Mouse (Mus musculus) hindbrain, embryonic 13.5 days (tissue): Measurements from ENCODE around the gene Fam129b. TPM values are rescaled to one million over a fixed set of nuclear protein-coding genes. Genes with fewer than 3 reads are reported as not detected.

Experiments used
- ATAC-seq: fragments of 200-750 bp; cut with Nextera tagmentation; 2 replicates; pipeline ENCODE4 v1.8.0; 2017; ENCODE audit warnings: moderate TSS enrichment; ENCODE audit not compliant: low FRiP score
- H3K27ac ChIP-seq: fragments of 300-500 bp; sonication (generic); 2 replicates; pipeline ENCODE4 v1.5.1; 2015; ENCODE audit warnings: inconsistent platforms, mild to moderate bottlenecking, moderate library complexity
- H3K27me3 ChIP-seq: fragments of 300-500 bp; sonication (generic); 2 replicates; pipeline ENCODE4 v1.6.1; 2015; ENCODE audit warnings: mild to moderate bottlenecking, inconsistent platforms
- H3K36me3 ChIP-seq: fragments of 300-500 bp; sonication (generic); 2 replicates; pipeline ENCODE4 v1.6.1; 2015; ENCODE audit warnings: mild to moderate bottlenecking, inconsistent platforms
- H3K4me1 ChIP-seq: fragments of 300-500 bp; sonication (generic); replicated peaks from 2 replicates; pipeline ENCODE4 v1.6.1; 2015; ENCODE audit warnings: inconsistent platforms
- H3K4me2 ChIP-seq: fragments of 300-500 bp; sonication (generic); 2 replicates; pipeline ENCODE4 v1.6.1; 2015; ENCODE audit warnings: inconsistent platforms, mild to moderate bottlenecking, moderate library complexity
- H3K4me3 ChIP-seq: fragments of 300-500 bp; sonication (generic); 2 replicates; pipeline ENCODE4 v1.5.1; 2015; ENCODE audit warnings: mild to moderate bottlenecking, inconsistent platforms
- H3K9ac ChIP-seq: fragments of 300-500 bp; sonication (generic); 2 replicates; pipeline ENCODE4 v1.6.1; 2015; ENCODE audit warnings: mild to moderate bottlenecking, inconsistent platforms
- H3K9me3 ChIP-seq: fragments of 300-500 bp; sonication (generic); 2 replicates; pipeline ENCODE4 v1.6.1; 2016; ENCODE audit warnings: inconsistent platforms
- WGBS: fragments of 180-500 bp; shearing (Covaris S2); methylation state at CpG from one replicate; pipeline ENCODE4 v1.1.7; 2015; 5-methylcytosine and 5-hydroxymethylcytosine counted together
- polyA plus RNA-seq: library from polyadenylated mRNA; unstranded; fragments of >200 nt; fragmentation: Nextera tagmentation; extraction: Ambion mirVana; gene quantifications from 2 replicates; pipeline ENCODE4 v1.2.1, GENCODE M21; 2015

Gene Fam129b
- polyA plus RNA-seq, 1 experiment from 2014 or later = 31.6 TPM

- Histone ChIP-seq H3K9ac (peak overlapping the region; percentile 91; the same call in 1 of the 2 replicates), H3K36me3 (peaks cover 29% of the 10 kb centered on the region), H3K4me2 (no peak overlapping the region), H3K9me3 (no peaks in the 10 kb centered on the region), H3K4me3 (peak overlapping the region; percentile 5; the same call in 1 of the 2 replicates), H3K27me3 (no peaks in the 10 kb centered on the region), H3K27ac (no peak overlapping the region), H3K4me1 (peaks cover 64% of the 10 kb centered on the region)
- WGBS = 71% methylated on average over 1 of the region's 1 CpGs
- no peak for ATAC-seq
Observed at GRCm38 (mm10) chr2:32963981-32964380, 88.1 kb downstream of the Fam129b start.

DNA sequence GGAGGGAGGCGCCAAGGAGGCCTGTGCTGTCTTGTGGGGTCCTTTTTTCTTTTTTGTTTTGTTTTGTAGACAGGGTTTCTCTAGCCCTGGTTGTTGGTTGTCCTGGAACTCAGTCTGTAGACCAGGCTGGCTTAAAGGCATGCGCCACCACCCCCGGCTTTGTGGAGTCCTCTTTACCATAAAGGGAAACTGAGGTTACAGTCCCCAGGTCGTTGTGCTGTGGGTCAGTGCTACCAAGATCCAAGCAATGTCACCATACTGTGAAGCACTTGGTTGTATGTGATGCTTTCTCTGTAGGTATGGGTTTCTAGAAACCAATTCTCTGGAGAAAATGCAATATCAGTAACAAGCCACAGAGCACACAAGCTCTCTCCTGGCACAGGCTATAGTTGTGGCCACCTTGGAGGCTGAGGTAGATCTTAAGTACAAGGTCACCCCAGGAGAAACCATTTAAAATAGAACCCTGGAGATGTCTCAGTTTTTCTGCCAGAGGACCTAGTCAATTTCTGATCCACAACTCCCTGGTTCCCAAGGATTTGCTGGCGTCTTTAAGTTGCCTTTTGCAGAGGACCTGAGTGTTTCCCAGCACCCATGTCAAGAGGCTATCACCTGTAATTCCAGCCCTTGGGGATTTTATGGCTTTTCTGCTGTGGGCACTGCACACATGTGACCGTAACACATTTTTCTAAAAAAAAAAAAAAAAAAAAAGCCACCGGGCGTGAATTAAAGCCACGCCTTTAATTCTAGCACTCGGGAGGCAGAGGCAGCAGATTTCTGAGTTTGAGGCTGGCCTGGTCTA, 88.9 kb downstream of the Fam129b start:
- Histone ChIP-seq H3K4me1 (peaks cover 63% of the 10 kb centered on the region), H3K9ac (no peak overlapping the region), H3K36me3 (peaks cover 22% of the 10 kb centered on the region), H3K4me3 (no peak overlapping the region), H3K27me3 (no peaks in the 10 kb centered on the region), H3K4me2 (no peak overlapping the region), H3K27ac (no peak overlapping the region), H3K9me3 (no peaks in the 10 kb centered on the region)
- 30% methylated on average over 10 of the region's 10 CpGs for WGBS
- no peak for ATAC-seq

- H3K4me1 ChIP-seq = peaks cover 58% of the 10 kb centered on the region
- H3K4me3 ChIP-seq = no peak overlapping the region
- no peaks in the 10 kb centered on the region for H3K9me3 ChIP-seq
- H3K9ac ChIP-seq = no peak overlapping the region
- no peak overlapping the region for H3K4me2 ChIP-seq
- no peak overlapping the region for H3K27ac ChIP-seq
- peaks cover 22% of the 10 kb centered on the region for H3K36me3 ChIP-seq
- no peaks in the 10 kb centered on the region for H3K27me3 ChIP-seq
- 19% methylated on average over 7 of the region's 7 CpGs for WGBS
- ATAC-seq = no peak
Observed at GRCm38 (mm10) chr2:32965511-32966183, 89.7 kb downstream of the Fam129b start.

- Histone ChIP-seq H3K4me1 (peaks cover 54% of the 10 kb centered on the region), H3K27me3 (no peaks in the 10 kb centered on the region), H3K4me2 (peak overlapping the region; percentile 91), H3K36me3 (peaks cover 22% of the 10 kb centered on the region), H3K27ac (peak overlapping the region; percentile 93), H3K9me3 (no peaks in the 10 kb centered on the region), H3K9ac (peak overlapping the region; percentile 76), H3K4me3 (peak overlapping the region; percentile 55)
- ATAC-seq = no peak
- WGBS = 14% methylated on average over 13 of the region's 13 CpGs
Observed at GRCm38 (mm10) chr2:32966184-32966688, 90.3 kb downstream of the Fam129b start.

DNA sequence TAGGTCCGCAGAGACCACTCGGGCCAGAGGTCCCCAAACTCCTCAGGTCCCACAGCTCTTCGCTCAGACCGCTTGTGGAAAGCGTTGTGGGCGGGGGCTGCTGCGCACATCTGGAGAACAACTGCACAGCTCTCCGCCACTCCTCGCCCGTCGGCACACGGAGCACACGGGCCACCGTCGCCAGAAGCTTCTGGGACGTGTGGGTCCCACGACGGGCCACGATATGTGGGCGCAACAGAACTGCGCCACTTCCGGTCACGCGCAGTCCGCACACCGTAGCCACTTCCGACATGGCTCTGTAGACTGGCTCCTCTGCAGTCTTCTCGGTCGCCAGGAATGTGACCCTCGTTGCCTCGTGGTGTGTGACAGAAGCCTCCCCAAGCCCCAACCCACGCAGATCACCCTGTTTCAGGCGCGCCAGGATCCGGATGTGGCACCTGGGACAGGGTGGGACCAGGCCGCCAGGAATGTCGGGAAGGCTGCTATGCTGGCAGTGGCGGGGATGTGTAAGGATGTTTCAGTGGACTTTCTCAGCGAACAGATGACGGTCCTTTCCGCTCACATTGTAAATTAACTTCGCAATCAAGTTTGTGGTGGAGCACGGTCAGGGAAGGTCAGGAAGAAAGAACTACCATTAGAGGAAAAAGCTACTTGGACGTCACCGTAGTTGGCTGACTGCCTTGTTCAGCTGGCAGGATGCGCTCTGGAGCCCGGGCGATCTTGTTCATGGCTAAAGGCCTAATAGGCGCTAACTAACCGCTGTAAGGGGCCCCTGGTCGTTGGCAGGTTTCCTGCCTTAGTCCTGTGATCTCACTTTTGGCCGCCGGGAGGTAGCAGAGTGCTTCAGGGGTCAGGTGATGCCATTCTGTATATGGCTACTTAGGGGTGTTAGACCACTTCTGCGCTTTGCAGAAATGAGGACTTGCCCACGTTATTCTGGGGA, 91.0 kb downstream of the Fam129b start:
- no peaks in the 10 kb centered on the region for H3K27me3 ChIP-seq
- H3K4me2 ChIP-seq = peak overlapping the region; percentile 91
- ATAC-seq = peak; percentile 89
- peaks cover 55% of the 10 kb centered on the region for H3K4me1 ChIP-seq
- WGBS = under 1% methylated on average over 55 of the region's 55 CpGs
- peak overlapping the region; percentile 93 for H3K27ac ChIP-seq
- peaks cover 22% of the 10 kb centered on the region for H3K36me3 ChIP-seq
- H3K9me3 ChIP-seq = no peaks in the 10 kb centered on the region
- peak overlapping the region; percentile 76 for H3K9ac ChIP-seq
- peak overlapping the region; percentile 55 for H3K4me3 ChIP-seq

- H3K4me3 ChIP-seq = peak overlapping the region; percentile 55
- peak overlapping the region; percentile 76 for H3K9ac ChIP-seq
- H3K4me1 ChIP-seq = peaks cover 44% of the 10 kb centered on the region
- 0 out of 2 replicates have a peak, but pooled peaks have one; percentile 1 for ATAC-seq
- H3K27ac ChIP-seq = peak overlapping the region; percentile 93; the same call in 1 of the 2 replicates
- WGBS = 89% methylated on average over 9 of the region's 9 CpGs
- H3K36me3 ChIP-seq = peaks cover 25% of the 10 kb centered on the region
- H3K27me3 ChIP-seq = no peaks in the 10 kb centered on the region
- peak overlapping the region; percentile 91 for H3K4me2 ChIP-seq
- no peaks in the 10 kb centered on the region for H3K9me3 ChIP-seq
Observed at GRCm38 (mm10) chr2:32968024-32968614, 92.2 kb downstream of the Fam129b start.

DNA sequence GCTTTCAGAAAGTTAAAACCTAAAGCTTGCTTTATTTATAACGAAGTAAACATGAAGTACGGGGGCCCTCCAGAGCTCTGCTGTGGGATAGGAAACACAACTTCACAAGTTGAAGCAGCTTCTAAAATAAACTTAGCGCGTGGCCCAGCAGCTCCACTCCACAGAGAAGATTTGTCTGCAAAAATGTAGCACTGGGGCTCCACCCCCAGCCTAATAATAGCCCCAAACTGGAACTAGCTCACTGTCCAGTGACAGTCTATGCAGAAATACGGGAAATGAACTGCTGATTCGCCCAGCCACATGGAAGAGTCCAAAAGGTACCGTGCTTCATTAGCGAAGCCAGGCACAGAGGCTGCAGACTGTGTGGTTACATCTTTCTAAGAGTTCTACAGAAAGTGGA, 93.4 kb downstream of the Fam129b start:
- Histone ChIP-seq H3K27me3 (no peaks in the 10 kb centered on the region), H3K4me2 (no peak overlapping the region), H3K27ac (no peak overlapping the region), H3K4me1 (peaks cover 32% of the 10 kb centered on the region), H3K9ac (no peak overlapping the region), H3K9me3 (no peaks in the 10 kb centered on the region), H3K4me3 (no peak overlapping the region), H3K36me3 (peaks cover 25% of the 10 kb centered on the region)
- ATAC-seq = no peak
- WGBS = 88% methylated on average over 8 of the region's 8 CpGs

DNA sequence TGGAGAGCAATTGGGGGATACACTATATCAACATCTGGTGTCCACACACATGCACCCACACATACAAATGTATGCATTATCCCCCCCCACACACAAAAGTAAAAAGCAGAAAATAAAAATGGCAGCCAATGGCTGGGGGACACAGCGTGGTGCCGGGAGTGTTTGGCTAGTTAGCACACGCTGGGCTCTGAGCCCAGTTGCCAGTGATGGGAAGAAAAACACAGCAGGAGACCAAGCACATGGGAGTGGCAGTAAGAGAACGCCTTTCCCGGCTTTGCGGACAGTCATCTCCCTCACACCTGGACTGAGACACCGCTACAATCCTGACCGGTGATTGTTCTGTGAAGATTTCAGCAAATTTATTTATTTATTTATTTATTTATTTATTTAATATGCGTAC, 95.3 kb downstream of the Fam129b start:
- Histone ChIP-seq H3K4me1 (peaks cover 23% of the 10 kb centered on the region), H3K27ac (no peak overlapping the region), H3K36me3 (peaks cover 38% of the 10 kb centered on the region), H3K9me3 (no peaks in the 10 kb centered on the region), H3K27me3 (no peaks in the 10 kb centered on the region), H3K9ac (no peak overlapping the region; the same call in 1 of the 2 replicates), H3K4me2 (no peak overlapping the region), H3K4me3 (no peak overlapping the region)
- WGBS = 32% methylated on average over 9 of the region's 9 CpGs
- no peak for ATAC-seq

DNA sequence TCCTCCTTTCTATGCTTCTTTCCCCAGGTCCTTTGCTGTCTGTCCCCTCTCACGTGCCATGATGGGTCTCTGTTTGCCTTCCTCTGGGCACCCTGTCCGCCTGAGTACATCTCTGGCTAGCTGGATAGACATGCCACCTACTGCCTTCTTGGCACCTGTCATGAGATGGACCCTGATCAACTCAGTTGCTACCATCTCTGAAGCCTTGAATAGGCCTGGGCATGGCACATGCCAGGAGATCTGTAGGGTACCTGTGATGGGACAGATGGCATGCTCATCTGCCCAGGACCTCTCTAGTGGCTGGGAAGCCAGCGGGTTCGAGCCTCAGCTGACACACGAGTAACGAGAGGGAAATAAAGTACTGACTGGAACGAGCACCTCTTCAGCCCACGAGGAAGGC, 98.3 kb downstream of the Fam129b start:
- Histone ChIP-seq H3K36me3 (peaks cover 43% of the 10 kb centered on the region), H3K27me3 (no peaks in the 10 kb centered on the region), H3K9me3 (no peaks in the 10 kb centered on the region), H3K9ac (no peak overlapping the region), H3K27ac (no peak overlapping the region), H3K4me2 (no peak overlapping the region), H3K4me1 (peaks cover 23% of the 10 kb centered on the region), H3K4me3 (no peak overlapping the region)
- no peak for ATAC-seq
- WGBS = 94% methylated on average over 8 of the region's 8 CpGs
